In the genomic region with DNA sequence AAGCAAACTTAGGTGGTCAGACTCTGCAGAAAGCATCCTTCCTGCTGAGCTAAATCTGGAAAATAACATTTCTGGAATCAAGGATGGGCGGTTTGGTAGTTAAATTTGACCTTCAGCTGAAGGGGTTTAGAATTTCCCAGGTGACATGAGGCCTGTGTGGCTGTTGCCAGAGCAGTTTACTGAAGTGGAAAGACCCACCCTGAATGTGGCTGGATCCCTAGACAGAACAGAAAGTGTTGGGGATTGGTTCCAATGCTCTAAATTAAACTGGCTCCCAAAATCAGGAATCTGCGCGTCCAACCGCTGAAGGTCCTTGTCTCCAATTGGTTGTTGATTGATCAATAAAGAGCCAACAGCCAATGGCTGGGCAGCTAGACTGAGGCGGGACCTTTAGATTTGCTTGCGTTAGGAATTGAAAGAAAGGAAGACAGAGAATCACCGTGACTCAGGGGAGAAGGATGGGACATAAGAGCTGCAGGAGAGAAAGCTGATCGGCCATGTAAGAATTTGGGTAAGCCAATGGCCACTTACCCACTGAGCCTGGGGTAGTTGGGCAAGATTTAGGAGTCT, we compare ENCODE assay signal across 10 mouse cellular contexts. TPM values are rescaled to one million over a fixed set of nuclear protein-coding genes. Genes with fewer than 3 reads are reported as not detected.
DNase-seq lines count a peak whose midpoint lies in the region; ATAC-seq and TF ChIP-seq lines count a peak whose summit lies in the region.
"Had no signal": no experiment of that assay in that cellular context is flagged by ENCODE, and none has a peak within 500 bp of the region (broad histone marks: within the 10 kb centered on the region; RNA-seq: fewer than 3 reads in every experiment).

No protein-coding gene starts in this region.

- no peaks in the 10 kb centered on the region for H3K36me3 ChIP-seq in lung, embryonic 16.5 days (ENCODE audit: control insufficient read depth, insufficient read depth, low read length)
- H3K36me3 ChIP-seq in hindbrain, embryonic 16.5 days (ENCODE audit: control insufficient read depth, insufficient read depth, low read length): no peaks in the 10 kb centered on the region

- no peak for TF ChIP-seq CTCF in layer of hippocampus, adult 2 months (conservative IDR thresholded peaks at IDR 0.05)

- H3K4me2 ChIP-seq in lung, embryonic 16.5 days (ENCODE audit: low read depth, low read length): no peak overlapping the region
- peak overlapping the region; percentile 41 for H3K4me2 ChIP-seq in hindbrain, embryonic 16.5 days (ENCODE audit: low read length)

- no peak overlapping the region for H3K27ac ChIP-seq in lung, embryonic 16.5 days (ENCODE audit: low read length)
- no peak overlapping the region for H3K27ac ChIP-seq in hindbrain, embryonic 16.5 days (ENCODE audit: low read depth, low read length)
- no peak overlapping the region for H3K27ac ChIP-seq in layer of hippocampus, adult 2 months

- WGBS in lung, embryonic 16.5 days: 53% methylated on average over 8 of the region's 8 CpGs
- 51% methylated on average over 8 of the region's 8 CpGs for WGBS in hindbrain, embryonic 16.5 days

- H3K27me3 ChIP-seq in lung, embryonic 16.5 days (ENCODE audit: control insufficient read depth, insufficient read depth, low read depth, low read length): no peaks in the 10 kb centered on the region
- no peaks in the 10 kb centered on the region for H3K27me3 ChIP-seq in hindbrain, embryonic 16.5 days (replicated peaks; ENCODE audit: control insufficient read depth, insufficient read depth, low read length)

- H3K4me3 ChIP-seq in lung, embryonic 16.5 days (ENCODE audit: low read length): 0 out of 2 replicates have a peak overlapping the region, but pooled peaks have one; percentile 10
- peak overlapping the region; percentile 31 for H3K4me3 ChIP-seq in hindbrain, embryonic 16.5 days (ENCODE audit: low read length)
- no peak overlapping the region for H3K4me3 ChIP-seq in layer of hippocampus, adult 2 months

- H3K4me1 ChIP-seq in lung, embryonic 16.5 days (replicated peaks; ENCODE audit: control insufficient read depth, insufficient read depth, low read length): no peaks in the 10 kb centered on the region
- H3K4me1 ChIP-seq in hindbrain, embryonic 16.5 days (ENCODE audit: control insufficient read depth, insufficient read depth, low read depth, low read length): no peaks in the 10 kb centered on the region

- H3K9ac ChIP-seq in lung, embryonic 16.5 days (ENCODE audit: low read length): no peak overlapping the region
- no peak overlapping the region; the same call in 1 of the 2 replicates for H3K9ac ChIP-seq in hindbrain, embryonic 16.5 days (ENCODE audit: low read depth, low read length)

- no peak; the same call in 1 of the 2 replicates for ATAC-seq in lung, embryonic 16.5 days (ENCODE audit: low read depth)
- ATAC-seq in hindbrain, embryonic 16.5 days: peak; percentile 70; the same call in 1 of the 2 replicates

- peak; percentile 42 for DNase-seq in embryo, embryonic 10.5 days (ENCODE audit: low spot score)
- no peak for DNase-seq in embryo, embryonic 9.5 days (ENCODE audit: extremely low spot score)
- DNase-seq in lung, postnatal 4 days: no peak
- DNase-seq in skeletal muscle tissue, adult 2 months (ENCODE audit: low read depth, low spot score): peak; percentile 21
- no peak for DNase-seq in layer of hippocampus, adult 2 months (ENCODE audit: low spot score in 2 of 2)
- no peak for DNase-seq in adrenal gland, postnatal 25 days
- DNase-seq: adrenal gland, adult 2 months had no signal

- no peaks in the 10 kb centered on the region for H3K9me3 ChIP-seq in lung, embryonic 16.5 days (ENCODE audit: control insufficient read depth, low read length)
- no peaks in the 10 kb centered on the region for H3K9me3 ChIP-seq in hindbrain, embryonic 16.5 days (ENCODE audit: control insufficient read depth, low read length)

RNA-seq across cellular contexts. Expression of gene Pigk, which starts 11.5 kb away (rescaled TPM):
- polyA plus RNA-seq in lung, embryonic 16.5 days (2015; fragmentation: Nextera tagmentation; extraction: Ambion mirVana): 34.1 and 50.3 TPM in 2 replicates
- 44.5 and 58.1 TPM in 2 replicates for polyA plus RNA-seq in hindbrain, embryonic 16.5 days (2015; fragmentation: Nextera tagmentation; extraction: Ambion mirVana)
- 10 to 100 TPM; 46.1 to 48.3 TPM for total RNA-seq in layer of hippocampus, adult 2 months (2021)
- total RNA-seq in adrenal gland, postnatal 25 days (2021): 63.0 and 70.0 TPM in 2 replicates

RNA-seq across cellular contexts. Expression of gene Ak5, which starts 34.2 kb away (rescaled TPM):
- 1.8 and 2.3 TPM in 2 replicates for polyA plus RNA-seq in lung, embryonic 16.5 days (2015; fragmentation: Nextera tagmentation; extraction: Ambion mirVana)
- 19.7 and 20.7 TPM in 2 replicates for polyA plus RNA-seq in hindbrain, embryonic 16.5 days (2015; fragmentation: Nextera tagmentation; extraction: Ambion mirVana)
- total RNA-seq in layer of hippocampus, adult 2 months (2021): 100 to 1,000 TPM; 245 to 266 TPM
- 3.9 and 5.8 TPM in 2 replicates for total RNA-seq in adrenal gland, postnatal 25 days (2021)
- total RNA-seq: megakaryocyte, adult 5-6 weeks had no signal

Comparison
In these comparisons a context has a peak if more than half of its experiments do, and no peak if none do; other contexts are left out.
1. DNase-seq: peak in embryo, embryonic 10.5 days (single experiment) and skeletal muscle tissue, adult 2 months (single experiment); none in embryo, embryonic 9.5 days (single experiment), lung, postnatal 4 days (0 of 2), layer of hippocampus, adult 2 months (0 of 2) and adrenal gland, postnatal 25 days (single experiment).
2. RNA of gene Ak5, which starts 34.2 kb away (total RNA-seq): 245 to 266 TPM in layer of hippocampus, adult 2 months; 3.9 to 5.8 TPM in adrenal gland, postnatal 25 days; every median in the first group is over 10 times any median in the second.